Mouse (Mus musculus) monocyte, adult 5-6 weeks (primary cell): ENCODE measurements around the gene Crk. TPM values are rescaled to one million over a fixed set of nuclear protein-coding genes. Genes with fewer than 3 reads are reported as not detected.

Experiments
- ATAC-seq: fragments of 153-309, 156-312 bp; replicated peaks from 2 replicates; pipeline ENCODE4 v1.8.0; 2017; ENCODE audit warnings: mild to moderate bottlenecking; ENCODE audit not compliant: low TSS enrichment, insufficient number of reproducible peaks, severe bottlenecking, poor library complexity, low FRiP score
- total RNA-seq: library from RNA; stranded (forward); fragments of 200-1000, 200-491, 200-594 nt; gene quantifications from 3 replicates; pipeline ENCODE4 v1.2.3, GENCODE M21; 2017

Crk gene
- total RNA-seq = 101 to 126 TPM (median 121 TPM) in 3 replicates

DNA sequence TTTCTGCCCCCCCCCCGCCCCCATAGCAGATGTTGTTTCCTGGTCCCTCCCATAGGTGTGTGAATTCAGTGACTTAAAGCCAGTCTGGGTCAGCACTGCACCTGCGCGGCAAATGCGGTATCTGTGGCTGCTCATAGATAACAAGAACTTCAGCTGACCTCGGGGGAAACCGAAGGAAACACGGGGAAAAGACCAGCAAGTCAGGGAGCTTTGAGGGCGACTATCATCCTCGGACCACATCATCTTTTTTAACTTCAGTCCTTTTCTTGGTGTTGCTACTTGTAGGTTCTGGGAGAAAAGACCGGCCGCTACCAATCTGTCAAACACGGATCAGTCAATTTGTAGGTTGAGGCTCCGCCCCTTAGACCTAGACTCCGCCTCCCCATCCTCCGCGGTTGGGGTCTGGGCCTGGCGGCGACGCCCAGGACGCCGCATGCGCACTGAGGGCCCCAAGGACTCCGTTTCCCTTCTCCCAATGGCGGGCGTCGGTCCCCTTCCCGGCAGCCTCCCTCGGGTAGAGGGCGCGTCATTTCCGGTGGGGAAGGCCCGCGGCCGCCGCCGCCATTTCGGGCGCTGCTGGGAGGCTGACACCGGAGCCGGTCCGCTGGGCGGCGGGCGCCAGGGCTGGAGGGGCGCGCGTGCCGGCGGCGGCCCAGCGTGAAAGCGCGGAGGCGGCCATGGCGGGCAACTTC is at the start of gene Crk:
Gene Crk, plus strand, starts transcription at position 513 of the 692 bp plus-strand sequence.
- peak; percentile 87 for ATAC-seq

DNA sequence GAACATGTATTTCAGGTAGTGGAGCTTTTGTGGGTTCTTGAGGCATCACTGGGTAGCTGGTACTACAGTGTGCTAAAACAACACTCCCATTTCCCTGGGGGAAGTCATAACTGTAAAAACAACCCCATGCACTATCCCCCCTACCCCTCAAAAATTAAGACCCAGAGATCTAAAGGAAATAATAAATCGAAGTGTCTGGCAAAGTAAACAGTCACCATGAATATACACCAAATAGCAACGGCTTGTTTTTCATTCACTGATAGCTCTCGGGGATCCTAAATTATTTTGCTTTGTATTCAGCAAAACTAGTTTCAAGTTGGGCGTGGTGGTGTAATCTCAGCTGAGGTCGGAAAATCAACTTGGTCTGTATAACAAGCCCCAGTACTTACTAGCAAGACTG is 49.0 kb upstream of the Crk start:
- no peak for ATAC-seq

DNA sequence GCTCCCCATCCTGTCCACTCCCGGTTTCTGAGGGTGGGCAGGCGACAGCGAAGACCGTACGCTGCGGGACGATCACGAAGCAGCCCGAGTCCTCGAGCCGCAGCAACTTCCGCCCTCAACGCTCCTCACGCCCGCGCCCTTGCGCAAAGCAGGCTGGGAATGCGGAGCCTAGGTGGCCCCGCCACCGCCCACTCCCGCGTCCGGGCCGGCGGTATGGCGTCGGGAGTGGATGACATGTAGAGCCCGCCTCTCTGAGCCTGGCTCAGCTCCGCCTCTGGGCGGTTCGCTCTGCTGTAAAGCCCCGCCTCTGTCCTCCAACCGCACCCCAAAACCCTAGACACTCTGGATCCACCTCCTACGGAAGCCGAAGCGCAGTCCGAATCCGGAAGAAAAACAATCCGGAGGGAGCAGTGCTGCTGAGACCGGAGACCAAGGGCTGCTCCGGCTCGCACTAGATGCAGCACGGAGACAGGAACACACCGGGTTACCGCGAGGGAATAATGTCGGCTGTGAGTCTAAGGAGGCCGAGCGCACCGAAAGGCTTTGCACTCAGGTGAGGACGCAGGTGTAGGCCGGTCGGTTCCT is 48.3 kb upstream of the Crk start, which contains the start of gene Inpp5k:
Gene Inpp5k, plus strand, starts transcription at position 344 of the 585 bp plus-strand sequence.
- ATAC-seq = peak; percentile 95

DNA sequence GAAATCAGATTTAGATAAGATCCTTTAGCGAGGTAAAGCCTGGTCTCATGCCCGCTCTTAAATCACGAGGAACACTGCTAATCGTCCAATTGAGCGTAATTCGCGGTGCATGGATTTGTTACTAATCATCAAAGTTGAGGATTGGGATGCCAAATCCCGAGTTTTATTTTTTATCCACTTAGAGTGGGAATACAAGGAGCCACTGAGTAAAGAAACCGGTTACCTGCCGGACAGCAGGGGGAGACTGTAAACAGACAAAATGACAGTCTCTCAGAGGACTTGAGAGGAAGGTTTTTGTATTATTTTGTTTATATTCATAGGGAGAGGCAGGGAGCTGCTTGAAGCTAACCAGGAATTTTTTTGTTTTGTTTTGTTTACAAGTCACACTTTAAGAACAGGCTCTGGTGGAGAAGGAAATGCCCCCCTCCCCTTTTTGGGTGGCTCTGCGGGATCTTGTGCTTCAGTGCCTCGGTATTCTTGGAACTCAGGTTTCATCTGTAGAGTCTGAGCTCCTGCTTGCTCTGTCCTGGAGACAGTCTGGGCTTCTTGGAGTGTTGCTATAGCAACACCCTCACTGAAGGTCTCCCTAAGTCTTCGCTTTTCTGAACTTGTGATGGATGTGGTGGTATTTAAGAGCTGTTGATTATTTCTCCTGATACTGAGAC is 47.4 kb upstream of the Crk start:
- no peak for ATAC-seq

DNA sequence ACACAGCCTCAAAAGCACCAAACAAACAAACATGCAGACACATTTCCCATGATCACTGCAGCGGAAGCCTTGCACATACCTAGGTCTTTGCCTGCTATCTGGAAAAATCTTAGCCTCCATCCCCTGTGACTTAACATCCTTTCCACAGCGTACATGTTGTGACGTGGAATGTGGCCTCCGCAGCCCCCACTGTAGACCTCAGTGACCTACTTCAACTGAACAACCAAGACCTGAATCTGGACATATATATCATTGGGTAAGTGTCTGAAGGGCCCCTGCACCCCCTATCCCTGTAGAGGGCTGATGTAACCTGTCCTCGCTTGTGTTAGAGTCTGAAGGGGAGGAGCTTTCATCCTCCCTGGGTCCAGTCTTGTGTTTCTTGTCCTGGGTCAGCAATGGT is 46.1 kb upstream of the Crk start:
- ATAC-seq = no peak

DNA sequence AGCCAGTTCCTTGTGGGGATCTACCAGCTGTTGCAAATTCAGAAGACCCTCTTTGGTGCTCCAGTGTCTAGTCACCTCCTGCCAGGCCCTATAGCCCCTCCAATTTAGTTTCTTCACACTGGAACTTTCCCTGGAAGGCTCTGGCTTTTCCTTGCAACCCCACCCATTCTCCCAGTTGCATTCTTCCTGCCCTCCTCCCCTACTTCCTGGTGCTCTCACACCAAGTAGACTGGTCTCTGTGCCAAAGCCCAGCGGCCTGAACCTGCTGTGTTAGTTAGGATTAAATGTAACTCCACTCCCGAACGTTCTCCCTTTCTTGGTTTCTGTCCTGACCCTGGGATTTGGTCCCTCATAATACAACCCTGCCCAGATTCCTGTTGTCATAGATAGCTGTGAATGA is 44.3 kb upstream of the Crk start:
- no peak for ATAC-seq

DNA sequence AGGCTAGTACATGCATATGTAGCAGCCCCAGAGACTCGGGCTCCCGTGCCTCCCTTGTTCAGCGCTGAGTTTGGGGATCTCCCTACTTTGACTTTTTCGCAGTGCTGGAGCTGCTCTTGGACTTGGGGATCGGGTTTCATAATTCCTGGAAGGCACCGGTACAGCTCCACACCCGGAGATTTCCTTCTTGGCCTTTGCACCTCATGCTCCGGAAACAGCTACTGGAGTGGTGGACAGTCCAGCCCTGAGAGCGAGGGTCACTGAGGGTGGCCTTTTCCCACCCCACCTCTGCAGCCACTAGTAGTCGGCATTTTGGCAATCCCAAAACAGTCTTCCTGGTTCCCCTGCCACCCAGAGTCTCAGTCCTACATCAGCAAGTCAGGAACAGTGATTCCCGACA is 43.7 kb upstream of the Crk start:
- ATAC-seq = no peak

DNA sequence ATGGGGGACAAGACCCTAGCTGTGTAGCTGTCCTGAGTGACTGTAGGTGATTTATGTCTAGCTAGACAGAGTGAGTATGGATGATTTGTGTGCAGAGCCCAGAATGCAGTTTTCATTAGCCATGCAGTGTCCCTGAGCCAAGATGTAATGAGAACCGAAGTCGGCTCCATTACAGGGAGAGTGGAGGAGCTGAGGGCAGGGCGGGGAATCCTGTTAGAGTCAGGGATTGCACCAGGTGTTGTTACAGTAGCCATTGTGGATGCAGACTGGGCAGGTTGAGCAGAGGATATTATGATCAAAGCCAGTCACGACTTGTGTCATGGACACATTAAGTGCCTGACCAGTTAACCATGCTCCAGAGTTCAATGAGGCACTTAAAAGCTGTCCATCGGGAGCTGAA is 35.7 kb upstream of the Crk start:
- no peak for ATAC-seq

DNA sequence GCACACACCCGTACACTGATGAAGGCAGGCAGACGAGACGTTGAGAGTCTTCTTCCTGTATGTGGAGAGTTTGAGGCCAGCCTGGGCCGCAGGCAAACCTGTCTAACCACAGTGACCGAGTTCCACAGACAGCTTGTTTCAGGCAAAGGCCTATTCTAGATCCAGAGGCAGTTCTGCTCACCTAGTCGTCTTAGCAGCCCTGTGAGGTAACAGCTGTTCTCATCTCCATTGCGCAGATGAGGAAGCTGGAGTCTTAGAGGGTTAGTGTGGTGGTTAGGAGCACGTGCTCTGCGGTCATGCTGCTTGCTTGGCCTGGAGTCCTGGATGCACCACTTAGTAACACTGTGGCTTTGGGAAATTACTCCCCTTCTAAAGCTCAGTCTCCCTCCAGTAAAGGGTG is 34.4 kb upstream of the Crk start:
- peak; percentile 70 for ATAC-seq

DNA sequence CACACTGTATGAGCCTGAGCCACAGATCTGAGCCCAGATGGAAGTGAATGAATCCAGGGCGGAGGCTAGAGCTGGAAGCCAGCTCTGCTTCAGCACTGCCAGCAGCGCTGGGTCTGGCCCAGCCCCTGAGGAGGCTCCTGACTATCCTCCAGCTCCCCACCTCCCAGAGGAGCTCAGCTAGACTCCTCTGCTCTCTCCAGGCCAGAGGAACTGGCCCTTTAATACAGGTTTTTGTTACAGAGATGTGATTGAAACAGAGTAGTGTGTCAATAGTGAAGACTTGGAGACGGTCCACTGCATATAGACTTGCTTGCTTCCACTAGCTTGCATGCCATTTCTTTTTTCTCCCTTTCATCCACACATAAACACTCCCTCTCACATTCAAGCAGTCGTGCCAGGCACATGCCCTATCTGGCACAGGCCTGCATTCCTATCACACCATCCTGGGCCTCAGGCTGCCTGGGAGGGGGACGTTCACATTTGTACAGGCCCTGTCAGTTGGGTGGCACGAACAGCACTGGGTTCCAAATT is 31.3 kb upstream of the Crk start:
- no peak for ATAC-seq

DNA sequence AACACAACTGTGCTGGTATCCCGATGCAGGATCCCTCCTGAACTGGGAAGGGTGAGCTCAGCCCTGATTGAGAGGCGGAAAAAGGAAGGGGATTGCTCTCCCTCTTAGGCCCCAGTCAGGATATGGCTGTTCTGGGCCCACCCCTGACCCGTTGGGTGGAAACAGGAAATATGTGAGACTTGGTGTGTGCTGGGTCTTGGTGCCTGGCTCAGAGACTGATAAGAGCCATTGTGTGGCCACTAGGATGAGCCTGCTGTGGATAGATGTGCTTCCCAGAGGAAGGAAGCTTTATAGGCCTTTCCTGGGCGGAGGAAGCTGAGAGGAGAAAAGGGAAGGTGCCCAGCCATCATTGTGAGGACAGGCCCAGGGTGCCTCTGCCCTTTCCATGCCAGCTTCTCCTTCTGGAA is 29.9 kb upstream of the Crk start:
- no peak for ATAC-seq

DNA sequence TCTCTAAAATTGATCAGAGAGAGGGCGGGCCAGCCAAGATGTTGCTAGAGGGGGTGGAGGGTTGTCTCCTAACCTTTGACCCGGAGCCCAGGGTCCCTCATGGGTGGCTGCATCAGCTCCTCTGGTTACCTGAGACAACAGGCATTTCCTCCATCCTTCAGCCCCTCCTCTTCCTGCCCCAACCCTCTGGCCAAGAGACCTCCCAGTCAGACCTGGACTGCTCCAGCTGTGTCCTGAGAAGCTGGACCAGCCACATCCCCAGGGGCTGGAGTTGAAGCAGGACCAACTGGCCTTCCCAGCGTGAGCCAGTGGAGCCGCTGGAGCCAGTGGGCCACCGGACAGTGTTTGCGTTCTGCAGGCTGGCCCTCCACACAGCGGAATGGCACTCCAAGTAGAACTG is 28.7 kb upstream of the Crk start, which contains the start of gene Myo1c:
Gene Myo1c, plus strand, starts transcription at position 194 of the 400 bp plus-strand sequence.
- ATAC-seq = no peak

DNA sequence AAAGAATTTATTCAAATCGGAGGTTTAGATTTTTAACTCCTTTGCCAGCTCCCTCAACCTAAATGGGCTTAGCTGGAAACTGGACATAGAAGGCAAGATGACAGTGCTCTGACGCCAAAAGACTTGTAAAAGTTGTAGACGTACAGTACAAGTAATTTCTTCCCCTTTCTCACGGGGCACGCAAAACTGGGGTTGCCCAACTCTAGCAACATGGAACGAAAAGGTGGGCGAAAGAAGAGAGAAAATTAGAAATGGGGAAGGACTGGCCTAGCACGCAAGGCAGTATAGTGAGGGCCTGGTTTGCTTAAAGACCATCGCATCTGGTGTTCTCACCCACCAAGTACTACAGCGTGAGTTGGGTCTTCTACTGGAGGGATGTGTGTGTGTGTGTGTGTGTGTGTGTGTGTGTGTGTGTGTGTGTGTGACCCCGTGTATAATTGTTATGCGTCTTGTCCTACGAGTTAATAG is 28.1 kb upstream of the Crk start:
- ATAC-seq = peak; percentile 6; the same call in 1 of the 2 replicates

DNA sequence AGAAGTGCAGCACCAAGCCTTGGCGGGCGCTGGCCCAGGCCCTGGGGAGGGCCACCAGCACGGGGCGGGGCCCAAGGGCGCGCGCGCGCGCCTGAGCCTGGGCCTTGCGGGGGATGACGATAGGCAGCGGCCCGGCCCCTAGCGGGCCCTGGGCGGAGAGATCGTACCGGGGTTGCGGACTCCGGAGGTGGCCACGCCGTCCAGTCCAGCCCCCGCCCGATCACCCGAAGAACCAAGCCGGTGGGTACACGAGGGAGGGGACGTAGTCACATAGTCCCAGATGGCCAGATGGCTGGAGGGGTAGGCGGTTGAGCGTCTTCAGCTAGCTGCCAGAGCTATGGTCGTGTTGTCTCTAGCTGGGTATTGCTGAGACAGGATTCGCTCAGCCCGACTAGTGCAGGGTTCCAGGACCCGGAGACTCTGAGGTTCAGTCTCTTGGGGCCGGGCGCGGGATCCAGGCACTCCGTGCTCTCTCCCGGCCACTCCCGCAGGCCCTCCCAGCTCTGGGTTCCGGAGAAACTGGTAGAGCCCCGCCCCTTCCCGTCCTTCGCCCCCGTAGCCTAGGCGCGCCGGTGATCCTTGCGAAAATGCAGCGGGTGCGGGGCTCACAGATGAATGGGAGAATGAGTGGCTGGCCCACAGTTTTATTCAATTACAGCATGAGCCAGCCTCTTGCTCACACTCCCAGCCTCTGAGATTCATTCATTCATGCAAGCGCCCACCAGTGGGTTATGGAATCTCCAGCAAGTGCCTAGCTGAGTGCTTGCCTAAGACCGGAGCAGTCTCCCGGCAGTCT is 27.4 kb upstream of the Crk start:
- no peak for ATAC-seq

DNA sequence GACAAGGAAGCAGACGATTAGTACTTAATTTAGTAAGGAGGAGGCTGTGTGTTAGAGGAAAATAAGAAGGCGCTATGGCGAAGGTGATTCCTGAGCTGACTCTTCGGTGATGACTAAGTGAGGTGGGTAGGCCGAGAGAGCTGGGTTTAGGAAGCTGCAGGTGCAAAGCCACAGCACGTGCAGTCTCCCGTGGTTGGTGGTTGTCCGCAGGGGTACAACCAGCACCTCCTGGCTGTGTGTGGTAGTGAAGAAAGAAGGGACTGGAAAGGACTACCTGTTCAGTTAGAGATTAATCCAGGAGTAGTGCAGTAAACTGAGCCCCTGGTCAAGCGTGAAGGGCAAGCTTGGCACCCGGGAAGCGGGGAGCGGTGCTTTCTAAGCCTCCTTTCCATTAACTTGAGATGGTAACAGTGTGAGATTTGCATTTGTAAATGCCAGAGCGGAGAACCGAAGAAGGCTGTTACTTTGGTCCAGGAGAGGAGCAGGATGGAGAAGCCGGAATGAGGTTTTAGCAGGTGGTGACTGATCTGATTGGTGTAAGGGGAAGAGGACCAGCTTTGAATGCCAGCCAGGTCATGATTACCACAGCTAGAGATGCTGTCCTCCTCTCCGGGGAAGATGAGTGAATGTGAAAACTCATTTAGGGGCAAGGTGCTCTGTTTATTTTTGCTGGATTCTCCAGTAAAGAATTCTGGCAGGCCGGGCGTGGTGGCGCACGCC is 26.7 kb upstream of the Crk start:
- ATAC-seq = no peak

DNA sequence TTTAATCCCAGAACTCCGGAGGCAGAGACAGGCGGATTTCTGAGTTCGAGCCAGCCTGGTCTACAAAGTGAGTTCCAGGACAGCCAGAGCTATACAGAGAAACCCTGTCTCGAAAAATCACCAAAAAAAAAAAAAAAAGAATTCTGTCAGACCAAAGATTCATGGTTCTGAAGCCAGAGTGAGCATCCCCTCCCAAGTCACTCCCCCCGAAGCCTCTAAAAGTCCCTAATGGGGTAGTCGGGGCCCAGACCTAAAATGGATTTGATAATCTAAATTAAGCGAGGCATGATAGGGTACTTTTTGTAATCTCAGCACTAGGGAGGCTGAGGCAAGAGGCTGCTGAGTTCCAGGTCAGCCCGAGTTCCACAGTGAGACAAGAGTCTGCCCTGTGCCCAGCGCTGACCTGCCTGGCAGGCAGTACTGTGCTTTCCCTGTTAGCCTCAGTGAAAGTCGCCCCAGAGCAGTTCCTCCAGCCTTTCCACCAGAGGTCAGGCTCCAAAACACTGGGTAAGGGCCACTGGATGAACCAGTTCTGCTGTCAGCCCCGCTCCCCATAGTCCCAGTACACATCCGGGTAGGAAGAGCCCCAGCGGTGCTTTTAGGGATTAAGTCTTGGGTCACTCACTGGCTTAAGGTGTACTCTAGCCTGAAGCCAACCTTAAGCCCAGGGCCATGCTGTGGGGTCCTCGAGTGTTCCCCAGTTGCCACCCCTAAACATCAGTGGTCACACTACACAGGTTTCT is 25.9 kb upstream of the Crk start:
- ATAC-seq = no peak; the same call in none of the 2 replicates

DNA sequence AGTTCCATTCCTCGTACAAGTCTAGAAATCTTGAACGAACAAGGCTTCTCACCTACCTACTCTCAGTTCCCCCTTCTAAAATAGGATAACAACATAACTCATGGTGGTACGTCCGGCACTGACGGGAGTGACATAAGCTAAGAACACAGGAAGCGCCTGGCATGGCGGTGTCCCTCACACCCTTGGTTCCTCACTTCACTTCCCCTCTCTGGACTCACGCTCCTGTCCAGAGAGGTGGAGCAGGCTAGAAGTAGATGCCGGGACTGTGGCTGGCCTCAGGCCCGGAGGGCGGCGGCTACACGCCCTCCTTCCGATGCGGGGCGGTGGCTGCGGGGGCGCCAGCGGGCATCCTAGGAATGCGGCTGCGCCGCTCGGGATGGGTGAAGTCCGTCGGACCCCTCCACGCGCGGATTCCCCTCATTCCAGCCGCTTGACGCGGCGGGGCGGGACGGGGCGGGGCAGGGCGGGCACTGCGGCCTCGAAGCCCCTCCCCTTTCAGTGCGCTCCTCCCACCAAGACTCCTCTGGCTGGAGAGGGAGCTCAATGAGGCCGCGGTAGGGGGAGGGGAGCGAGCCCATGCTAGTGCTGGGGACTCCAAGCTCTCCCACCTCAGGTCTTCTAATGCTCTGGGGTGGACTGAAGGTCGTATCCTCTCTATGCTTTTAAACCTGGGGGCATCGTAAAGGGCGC is 25.1 kb upstream of the Crk start:
- ATAC-seq = peak; percentile 67
